Mouse (Mus musculus) forebrain, embryonic 12.5 days (tissue): ENCODE results near the gene Pxk. TPM values are rescaled to one million over a fixed set of nuclear protein-coding genes. Genes with fewer than 3 reads are reported as not detected.

Experiments used
- ATAC-seq: fragments of 200-750 bp; cut with Nextera tagmentation; 2 replicates; pipeline ENCODE4 v1.8.0; 2017; ENCODE audit warnings: moderate TSS enrichment; ENCODE audit not compliant: low FRiP score
- H3K27ac ChIP-seq: fragments of 300-500 bp; sonication (generic); 2 replicates; pipeline ENCODE4 v1.5.1; 2016; ENCODE audit warnings: mild to moderate bottlenecking
- H3K27me3 ChIP-seq: fragments of 300-500 bp; sonication (generic); 2 replicates; pipeline ENCODE4 v1.6.1; 2016; ENCODE audit warnings: mild to moderate bottlenecking
- H3K36me3 ChIP-seq: fragments of 300-500 bp; sonication (generic); replicated peaks from 2 replicates; pipeline ENCODE4 v1.6.1; 2016; ENCODE audit warnings: mild to moderate bottlenecking
- H3K4me1 ChIP-seq: fragments of 300-500 bp; sonication (generic); 2 replicates; pipeline ENCODE4 v1.6.1; 2016
- H3K4me2 ChIP-seq: fragments of 300-500 bp; sonication (generic); 2 replicates; pipeline ENCODE4 v1.6.1; 2016; ENCODE audit warnings: mild to moderate bottlenecking, moderate library complexity
- H3K4me3 ChIP-seq: fragments of 300-500 bp; sonication (generic); replicated peaks from 2 replicates; pipeline ENCODE4 v1.5.1; 2016; ENCODE audit warnings: mild to moderate bottlenecking
- H3K9ac ChIP-seq: fragments of 300-500 bp; sonication (generic); 2 replicates; pipeline ENCODE4 v1.6.1; 2016; ENCODE audit warnings: mild to moderate bottlenecking
- H3K9me3 ChIP-seq: fragments of 300-500 bp; sonication (generic); 2 replicates; pipeline ENCODE4 v1.6.1; 2016
- WGBS: fragments of 180-500 bp; shearing (Covaris S2); methylation state at CpG from one replicate; pipeline ENCODE4 v1.1.7; 2016; 5-methylcytosine and 5-hydroxymethylcytosine counted together
- polyA plus RNA-seq: library from polyadenylated mRNA; unstranded; fragments of >200 nt; fragmentation: Nextera tagmentation; extraction: Ambion mirVana; gene quantifications from 2 replicates; pipeline ENCODE4 v1.2.1, GENCODE M21; 2016

The Pxk gene
- polyA plus RNA-seq, 1 experiment from 2014 or later: 30.3 TPM

GRCm38 (mm10) chr14:8132789-8133188 is 34.8 kb downstream of the Pxk start:
- H3K4me3 ChIP-seq: no peak overlapping the region
- peaks cover 16% of the 10 kb centered on the region; the same call in 1 of the 2 replicates for H3K36me3 ChIP-seq
- H3K9me3 ChIP-seq: no peaks in the 10 kb centered on the region
- WGBS: 89% methylated on average over 8 of the region's 8 CpGs
- no peak overlapping the region for H3K9ac ChIP-seq
- ATAC-seq: no peak
- no peak overlapping the region for H3K4me2 ChIP-seq
- no peaks in the 10 kb centered on the region for H3K27me3 ChIP-seq
- H3K27ac ChIP-seq: no peak overlapping the region
- no peaks in the 10 kb centered on the region for H3K4me1 ChIP-seq

GRCm38 (mm10) chr14:8134234-8134633 is 36.2 kb downstream of the Pxk start:
- ATAC-seq: no peak
- no peak overlapping the region for H3K4me3 ChIP-seq
- H3K36me3 ChIP-seq: peaks cover 16% of the 10 kb centered on the region; the same call in 1 of the 2 replicates
- WGBS: 75% methylated on average over 2 of the region's 2 CpGs
- H3K27me3 ChIP-seq: no peaks in the 10 kb centered on the region
- H3K9me3 ChIP-seq: no peaks in the 10 kb centered on the region
- H3K4me2 ChIP-seq: no peak overlapping the region
- no peak overlapping the region for H3K9ac ChIP-seq
- no peaks in the 10 kb centered on the region for H3K4me1 ChIP-seq
- H3K27ac ChIP-seq: no peak overlapping the region

DNA sequence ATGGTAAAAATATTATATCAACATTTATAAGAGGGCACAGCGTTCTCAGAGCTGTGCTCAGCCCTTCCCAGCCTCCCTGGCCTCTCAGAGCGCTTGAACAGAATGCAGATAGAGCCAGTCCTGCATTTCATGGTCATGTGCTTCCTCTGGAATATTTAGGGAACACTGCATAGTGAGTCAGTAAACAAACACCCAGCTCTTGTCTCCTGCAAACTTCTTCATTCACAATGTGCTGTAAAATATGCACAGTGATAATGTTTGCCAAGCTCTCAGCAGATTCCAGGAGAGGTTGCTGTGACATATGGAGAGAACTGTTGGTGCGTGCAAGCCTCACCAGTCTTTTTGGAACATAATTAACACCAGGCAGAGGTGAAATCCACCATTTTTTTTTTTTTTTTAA is 37.1 kb downstream of the Pxk start:
- Histone ChIP-seq H3K4me1 (peaks cover 9% of the 10 kb centered on the region), H3K4me2 (no peak overlapping the region), H3K27me3 (no peaks in the 10 kb centered on the region), H3K27ac (no peak overlapping the region), H3K9ac (no peak overlapping the region), H3K4me3 (no peak overlapping the region), H3K9me3 (no peaks in the 10 kb centered on the region), H3K36me3 (peaks cover 16% of the 10 kb centered on the region; the same call in 1 of the 2 replicates)
- 78% methylated on average over 3 of the region's 3 CpGs for WGBS
- no peak for ATAC-seq

- H3K9ac ChIP-seq: no peak overlapping the region
- H3K27ac ChIP-seq: peak overlapping the region; percentile 38; the same call in 1 of the 2 replicates
- peaks cover 12% of the 10 kb centered on the region for H3K4me1 ChIP-seq
- H3K27me3 ChIP-seq: no peaks in the 10 kb centered on the region
- H3K36me3 ChIP-seq: peaks cover 24% of the 10 kb centered on the region
- no peaks in the 10 kb centered on the region for H3K9me3 ChIP-seq
- ATAC-seq: no peak; the same call in 1 of the 2 replicates
- no peak overlapping the region for H3K4me2 ChIP-seq
- H3K4me3 ChIP-seq: no peak overlapping the region
- WGBS: 27% methylated on average over 23 of the region's 23 CpGs
These were observed 42.0 kb downstream of the Pxk start for GRCm38 (mm10) chr14:8139724-8140710.

DNA sequence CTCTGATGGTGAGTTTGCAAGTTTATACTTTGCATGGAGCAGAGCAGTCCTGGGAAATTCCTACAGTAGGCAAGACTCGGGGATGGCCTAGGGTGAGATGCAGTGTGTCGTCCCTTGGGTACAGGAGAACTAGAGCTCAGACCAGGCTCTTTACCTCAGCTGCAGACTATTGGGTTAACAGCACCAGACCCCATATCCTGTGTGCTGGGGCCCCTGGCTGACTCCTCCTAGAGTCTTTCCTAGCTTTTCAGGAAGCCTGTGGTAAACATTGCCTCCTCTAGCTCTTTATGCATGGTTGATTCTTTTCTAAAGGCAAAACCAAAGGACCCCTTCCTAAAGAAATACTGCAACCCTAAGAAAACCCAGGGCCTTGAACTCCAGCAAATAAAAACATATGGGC is 43.1 kb downstream of the Pxk start:
- peaks cover 26% of the 10 kb centered on the region for H3K36me3 ChIP-seq
- 51% methylated on average over 2 of the region's 2 CpGs for WGBS
- ATAC-seq: no peak
- H3K9ac ChIP-seq: no peak overlapping the region
- no peaks in the 10 kb centered on the region for H3K9me3 ChIP-seq
- peaks cover 12% of the 10 kb centered on the region for H3K4me1 ChIP-seq
- no peaks in the 10 kb centered on the region for H3K27me3 ChIP-seq
- no peak overlapping the region for H3K27ac ChIP-seq
- no peak overlapping the region for H3K4me3 ChIP-seq
- no peak overlapping the region for H3K4me2 ChIP-seq

GRCm38 (mm10) chr14:8145594-8146558 is 47.9 kb downstream of the Pxk start:
- Histone ChIP-seq H3K9me3 (no peaks in the 10 kb centered on the region), H3K9ac (no peak overlapping the region), H3K27ac (no peak overlapping the region), H3K4me2 (no peak overlapping the region), H3K4me1 (no peaks in the 10 kb centered on the region), H3K36me3 (peaks cover 27% of the 10 kb centered on the region), H3K4me3 (no peak overlapping the region), H3K27me3 (no peaks in the 10 kb centered on the region)
- 87% methylated on average over 13 of the region's 13 CpGs for WGBS
- no peak for ATAC-seq

- WGBS: 91% methylated on average over 10 of the region's 11 CpGs
- Histone ChIP-seq H3K9me3 (no peaks in the 10 kb centered on the region), H3K4me3 (no peak overlapping the region), H3K27me3 (no peaks in the 10 kb centered on the region), H3K36me3 (peaks cover 26% of the 10 kb centered on the region), H3K27ac (no peak overlapping the region), H3K4me1 (no peaks in the 10 kb centered on the region), H3K9ac (no peak overlapping the region), H3K4me2 (no peak overlapping the region)
- ATAC-seq: no peak
These were observed 48.7 kb downstream of the Pxk start for GRCm38 (mm10) chr14:8146611-8147223.

DNA sequence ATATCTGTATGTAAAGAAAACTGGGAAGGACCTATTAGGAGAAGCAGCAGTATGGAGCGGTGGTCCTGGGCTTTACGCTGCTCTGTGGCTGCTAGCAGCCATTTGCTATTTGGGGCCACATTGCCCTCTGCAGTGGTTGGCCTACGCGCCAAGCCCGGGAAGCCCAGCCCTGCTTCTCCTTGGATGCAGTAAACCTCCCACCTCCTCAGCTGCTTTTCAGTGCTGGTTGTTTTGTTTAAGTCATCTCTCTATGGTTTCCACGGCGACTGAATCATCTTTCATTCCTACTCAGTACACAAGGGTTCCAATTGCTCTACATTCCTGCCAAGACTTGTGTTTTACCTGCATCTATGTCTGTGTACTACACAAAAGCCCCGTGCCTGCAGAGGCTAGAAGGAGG is 50.8 kb downstream of the Pxk start:
- H3K27me3 ChIP-seq: no peaks in the 10 kb centered on the region
- H3K9ac ChIP-seq: no peak overlapping the region
- peaks cover 29% of the 10 kb centered on the region for H3K36me3 ChIP-seq
- WGBS: 79% methylated on average over 8 of the region's 8 CpGs
- H3K4me2 ChIP-seq: no peak overlapping the region
- no peak for ATAC-seq
- H3K4me1 ChIP-seq: no peaks in the 10 kb centered on the region
- no peak overlapping the region for H3K27ac ChIP-seq
- H3K4me3 ChIP-seq: no peak overlapping the region
- H3K9me3 ChIP-seq: no peaks in the 10 kb centered on the region

GRCm38 (mm10) chr14:8151757-8152156 is 53.7 kb downstream of the Pxk start:
- Histone ChIP-seq H3K36me3 (peaks cover 14% of the 10 kb centered on the region), H3K27me3 (no peaks in the 10 kb centered on the region), H3K27ac (no peak overlapping the region), H3K9ac (no peak overlapping the region), H3K4me2 (no peak overlapping the region), H3K4me1 (no peaks in the 10 kb centered on the region), H3K9me3 (no peaks in the 10 kb centered on the region), H3K4me3 (no peak overlapping the region)
- 98% methylated on average over 5 of the region's 5 CpGs for WGBS
- no peak for ATAC-seq

DNA sequence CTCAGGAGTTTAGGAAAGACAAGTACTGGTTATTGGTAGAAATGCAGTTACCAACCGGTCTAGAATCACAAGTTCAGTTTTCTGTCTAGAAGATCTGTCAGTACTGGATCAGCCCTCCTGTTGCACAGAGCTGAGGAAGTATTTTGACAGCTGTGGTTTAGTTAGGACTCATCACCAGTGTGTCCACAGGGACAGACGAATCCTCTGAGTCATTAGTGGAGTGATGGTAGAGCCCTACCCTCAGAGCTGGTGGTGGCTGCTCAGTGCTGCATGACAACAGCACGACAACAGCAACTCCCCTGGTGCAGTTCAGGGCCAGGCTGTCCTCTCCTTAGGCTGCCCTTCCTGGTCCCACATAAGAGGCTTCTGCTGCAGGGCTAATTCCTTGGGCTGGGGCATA is 56.1 kb downstream of the Pxk start:
- H3K4me3 ChIP-seq: no peak overlapping the region
- H3K27me3 ChIP-seq: no peaks in the 10 kb centered on the region
- ATAC-seq: no peak
- 78% methylated on average over 3 of the region's 3 CpGs for WGBS
- H3K4me1 ChIP-seq: no peaks in the 10 kb centered on the region
- H3K27ac ChIP-seq: no peak overlapping the region
- H3K9ac ChIP-seq: no peak overlapping the region
- no peaks in the 10 kb centered on the region for H3K9me3 ChIP-seq
- peaks cover 7% of the 10 kb centered on the region for H3K36me3 ChIP-seq
- H3K4me2 ChIP-seq: no peak overlapping the region

- H3K4me1 ChIP-seq: no peaks in the 10 kb centered on the region
- peaks cover 17% of the 10 kb centered on the region for H3K36me3 ChIP-seq
- no peaks in the 10 kb centered on the region for H3K27me3 ChIP-seq
- H3K9ac ChIP-seq: no peak overlapping the region
- 35% methylated on average over 3 of the region's 3 CpGs for WGBS
- H3K4me2 ChIP-seq: no peak overlapping the region
- no peak overlapping the region for H3K4me3 ChIP-seq
- H3K27ac ChIP-seq: no peak overlapping the region
- ATAC-seq: no peak
- H3K9me3 ChIP-seq: no peaks in the 10 kb centered on the region
These were observed 58.9 kb downstream of the Pxk start for GRCm38 (mm10) chr14:8156947-8157346.

- no peak overlapping the region for H3K4me3 ChIP-seq
- H3K9me3 ChIP-seq: no peaks in the 10 kb centered on the region
- no peaks in the 10 kb centered on the region for H3K4me1 ChIP-seq
- H3K27ac ChIP-seq: no peak overlapping the region
- H3K36me3 ChIP-seq: peaks cover 31% of the 10 kb centered on the region
- H3K9ac ChIP-seq: no peak overlapping the region
- no peak overlapping the region for H3K4me2 ChIP-seq
- no peak for ATAC-seq
- no peaks in the 10 kb centered on the region for H3K27me3 ChIP-seq
- WGBS: 77% methylated on average over 3 of the region's 3 CpGs
These were observed 60.7 kb downstream of the Pxk start for GRCm38 (mm10) chr14:8158721-8159120.
